Mouse (Mus musculus) liver, adult 2 months (tissue): ENCODE results near the gene Acp5. TPM values are rescaled to one million over a fixed set of nuclear protein-coding genes. Genes with fewer than 3 reads are reported as not detected.

Experiments used
- DNase-seq: peaks from one replicate; pipeline ENCODE4 v3.0.0-alpha.2; 2011; ENCODE audit warnings: low read depth, low spot score; ENCODE audit errors: extremely low read depth
- H3K27ac ChIP-seq: fragments of 200-500 bp; replicated peaks from 2 replicates; pipeline ENCODE4 v1.5.1; 2012; ENCODE audit warnings: low read depth, mild to moderate bottlenecking, control low read depth, inconsistent platforms, low read length; ENCODE audit not compliant: insufficient read depth
- H3K27me3 ChIP-seq: fragments of 200-500 bp; 2 replicates; pipeline ENCODE4 v1.6.1; 2012; ENCODE audit warnings: mild to moderate bottlenecking, moderate library complexity, low read length, inconsistent platforms; ENCODE audit not compliant: control insufficient read depth, insufficient read depth
- H3K36me3 ChIP-seq: fragments of 200-500 bp; 2 replicates; pipeline ENCODE4 v1.6.1; 2012; ENCODE audit warnings: low read length, inconsistent platforms; ENCODE audit not compliant: control insufficient read depth, insufficient read depth
- H3K4me1 ChIP-seq: fragments of 200-500 bp; 2 replicates; pipeline ENCODE4 v1.6.1; 2011; ENCODE audit warnings: low read length; ENCODE audit not compliant: control insufficient read depth, insufficient read depth
- H3K4me3 ChIP-seq: fragments of 200-500 bp; 2 replicates; pipeline ENCODE4 v1.5.1; 2011; ENCODE audit warnings: low read depth, mild to moderate bottlenecking, control low read depth, low read length, moderate library complexity; ENCODE audit not compliant: insufficient read depth
- H3K79me2 ChIP-seq: fragments of 200-500 bp; 2 replicates; pipeline ENCODE4 v1.6.1; 2012; ENCODE audit warnings: inconsistent platforms, mild to moderate bottlenecking, low read length, moderate library complexity; ENCODE audit not compliant: control insufficient read depth, insufficient read depth
- H3K9ac ChIP-seq: fragments of 200-500 bp; 2 replicates; pipeline ENCODE4 v1.6.1; 2012; ENCODE audit warnings: low read depth, mild to moderate bottlenecking, control low read depth, inconsistent platforms, low read length
- CTCF ChIP-seq: fragments of 200-500 bp; IDR thresholded peaks from 2 replicates; pipeline ENCODE4 v1.5.1; 2011; ENCODE audit warnings: low read depth, low read length, control low read depth
- POLR2A ChIP-seq: fragments of 200-500 bp; IDR thresholded peaks from 2 replicates; pipeline ENCODE4 v1.6.1; 2011; ENCODE audit warnings: low read length, control low read depth; ENCODE audit not compliant: insufficient read depth; ENCODE audit errors: extremely low read depth
- WGBS: fragments of 180-500 bp; shearing (Covaris S2); methylation state at CpG from one replicate; pipeline ENCODE4 v1.1.7; 2018; 5-methylcytosine and 5-hydroxymethylcytosine counted together
- polyA plus RNA-seq: library from polyadenylated mRNA; depleted of rRNA; stranded (reverse); fragments of >200 nt; gene quantifications from 2 replicates; pipeline ENCODE4 v1.2.3, GENCODE M21; 2012
- total RNA-seq: library from RNA; depleted of rRNA; stranded (reverse); fragments of >200 nt; gene quantifications from 2 replicates; pipeline ENCODE4 v1.2.3, GENCODE M21; 2014

Gene Acp5
- total and polyA plus RNA-seq, 2 experiments, result 93.6 to 211 TPM

DNA sequence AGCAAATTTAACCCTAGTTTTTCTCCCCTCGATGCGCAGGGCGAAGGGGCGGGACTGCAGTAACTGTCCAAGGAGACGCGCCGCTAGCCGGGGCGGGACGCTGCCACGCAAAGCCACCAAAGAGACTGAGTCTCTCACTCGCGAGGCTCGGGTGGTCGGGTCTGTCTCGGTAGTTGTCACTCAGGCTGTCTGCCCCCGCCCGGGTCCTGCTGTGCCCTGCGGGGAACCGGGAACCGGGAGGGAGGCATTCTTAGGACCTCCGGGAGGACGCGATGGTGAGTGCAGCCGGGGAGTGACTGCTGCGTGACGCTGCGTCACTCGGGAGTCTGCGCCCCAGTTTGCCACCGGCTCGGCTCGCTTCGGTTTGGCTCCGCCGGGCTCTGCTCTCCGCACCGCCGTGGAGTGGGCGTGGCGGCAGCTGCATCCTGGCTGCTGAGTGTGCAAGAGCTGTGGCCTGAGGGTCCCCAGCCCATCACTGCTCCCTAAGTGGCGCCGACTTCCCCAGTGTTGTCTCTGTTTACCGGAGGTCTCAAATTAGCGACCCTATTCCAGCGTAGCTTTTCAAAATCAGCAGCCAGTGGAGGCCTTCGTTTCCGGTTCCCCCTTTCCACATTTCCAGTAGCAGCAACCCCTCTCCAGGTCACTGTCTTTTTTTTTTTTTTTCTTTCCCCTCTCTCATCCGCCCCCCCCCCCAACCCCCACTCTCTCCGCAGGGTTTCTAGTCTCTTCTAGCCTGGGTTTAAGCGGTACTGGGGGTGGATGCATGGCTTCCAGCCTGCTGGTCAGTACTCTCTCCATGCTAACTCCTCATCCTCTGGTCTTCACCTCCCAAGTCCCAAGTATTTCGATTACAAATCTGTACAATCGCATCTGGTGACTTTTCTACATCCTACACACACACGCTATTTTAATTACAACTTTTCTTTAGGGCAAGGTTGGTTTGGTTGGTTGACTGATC is 29.5 kb upstream of the Acp5 start:
- TF ChIP-seq POLR2A (no peak), CTCF (no peak)
- Histone ChIP-seq H3K4me1 (peaks cover 5% of the 10 kb centered on the region), H3K27ac (no peak overlapping the region), H3K9ac (peak overlapping the region; percentile 76), H3K36me3 (no peaks in the 10 kb centered on the region), H3K79me2 (no peaks in the 10 kb centered on the region), H3K4me3 (peak overlapping the region; percentile 73), H3K27me3 (no peaks in the 10 kb centered on the region)
- 6% methylated on average over 53 of the region's 54 CpGs for WGBS
- no peak for DNase-seq

DNA sequence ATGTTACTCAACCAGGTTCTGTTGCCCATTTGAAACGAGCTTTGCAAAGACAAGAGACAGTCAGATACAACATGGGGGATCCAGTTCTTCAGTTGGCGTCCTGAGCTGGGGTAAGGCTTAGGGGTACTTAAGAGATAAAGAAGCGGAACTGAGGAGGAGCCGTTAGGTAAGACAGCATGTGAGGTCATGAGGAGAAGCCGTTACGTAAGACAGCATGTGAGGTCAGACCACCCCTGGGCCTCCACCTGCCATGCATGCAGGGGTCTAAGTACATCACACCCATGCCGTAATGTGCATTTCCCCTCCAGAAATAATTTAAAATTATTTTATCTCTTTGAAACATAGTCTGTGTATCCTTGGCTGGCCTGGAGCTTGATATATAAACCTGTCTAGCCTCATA is 27.4 kb upstream of the Acp5 start:
- Histone ChIP-seq H3K27me3 (no peaks in the 10 kb centered on the region), H3K4me1 (peaks cover 5% of the 10 kb centered on the region), H3K27ac (no peak overlapping the region), H3K9ac (no peak overlapping the region), H3K79me2 (no peaks in the 10 kb centered on the region), H3K36me3 (no peaks in the 10 kb centered on the region), H3K4me3 (no peak overlapping the region)
- no peak for DNase-seq
- 94% methylated on average over 7 of the region's 7 CpGs for WGBS
- no peak for TF ChIP-seq CTCF
- no peak for TF ChIP-seq POLR2A

DNA sequence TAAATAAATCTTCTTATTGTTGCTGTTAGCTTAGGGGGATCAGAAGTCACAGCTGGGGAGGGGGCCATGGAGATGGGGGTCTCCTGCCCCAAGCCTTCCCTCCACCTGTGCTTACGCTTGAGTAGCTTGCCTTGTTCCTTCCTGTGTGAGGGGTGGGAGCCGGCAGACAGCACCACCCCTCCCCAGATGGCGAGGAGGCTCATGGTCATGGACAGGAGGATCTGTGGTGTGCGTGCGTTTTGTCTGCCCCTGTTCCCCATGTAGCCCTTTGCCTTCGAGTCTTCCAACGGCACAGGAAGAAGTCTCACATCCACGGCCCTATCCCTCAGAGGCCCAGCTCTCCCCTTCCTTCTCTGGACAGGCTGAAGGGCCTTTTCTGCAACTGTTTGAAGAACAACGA is 26.8 kb upstream of the Acp5 start:
- H3K36me3 ChIP-seq, result no peaks in the 10 kb centered on the region
- peaks cover 9% of the 10 kb centered on the region for H3K4me1 ChIP-seq
- TF ChIP-seq CTCF (no peak), POLR2A (no peak)
- H3K9ac ChIP-seq, result no peak overlapping the region
- no peak overlapping the region for H3K27ac ChIP-seq
- H3K4me3 ChIP-seq, result no peak overlapping the region
- WGBS, result 86% methylated on average over 9 of the region's 9 CpGs
- no peak for DNase-seq
- H3K27me3 ChIP-seq, result no peaks in the 10 kb centered on the region
- no peaks in the 10 kb centered on the region for H3K79me2 ChIP-seq

DNA sequence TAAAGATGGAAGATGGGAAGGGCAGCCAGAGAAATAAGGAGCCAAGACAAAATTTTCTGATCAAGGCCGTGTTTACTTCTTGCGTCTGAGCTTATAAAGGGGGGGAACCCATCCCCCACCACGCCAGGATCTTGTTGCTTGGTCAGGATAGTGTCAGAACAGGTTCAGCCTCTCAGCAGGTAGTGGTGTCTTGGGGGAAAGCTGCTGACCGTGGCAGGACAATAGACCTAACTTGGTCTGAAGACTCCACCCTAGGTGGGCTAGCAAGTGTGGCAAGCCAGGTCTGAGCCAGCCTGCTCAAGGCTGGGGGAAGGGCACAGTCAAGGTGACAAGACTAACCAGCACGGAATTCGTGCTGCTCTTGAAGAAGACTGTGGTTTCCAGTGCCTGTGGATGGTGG is 25.8 kb upstream of the Acp5 start:
- no peaks in the 10 kb centered on the region for H3K36me3 ChIP-seq
- TF ChIP-seq POLR2A (no peak), CTCF (no peak)
- DNase-seq, result no peak
- no peaks in the 10 kb centered on the region for H3K27me3 ChIP-seq
- no peak overlapping the region for H3K4me3 ChIP-seq
- H3K4me1 ChIP-seq, result peaks cover 9% of the 10 kb centered on the region
- H3K79me2 ChIP-seq, result no peaks in the 10 kb centered on the region; the same call in 1 of the 2 replicates
- WGBS, result 69% methylated on average over 6 of the region's 6 CpGs
- no peak overlapping the region for H3K9ac ChIP-seq
- H3K27ac ChIP-seq, result no peak overlapping the region

DNA sequence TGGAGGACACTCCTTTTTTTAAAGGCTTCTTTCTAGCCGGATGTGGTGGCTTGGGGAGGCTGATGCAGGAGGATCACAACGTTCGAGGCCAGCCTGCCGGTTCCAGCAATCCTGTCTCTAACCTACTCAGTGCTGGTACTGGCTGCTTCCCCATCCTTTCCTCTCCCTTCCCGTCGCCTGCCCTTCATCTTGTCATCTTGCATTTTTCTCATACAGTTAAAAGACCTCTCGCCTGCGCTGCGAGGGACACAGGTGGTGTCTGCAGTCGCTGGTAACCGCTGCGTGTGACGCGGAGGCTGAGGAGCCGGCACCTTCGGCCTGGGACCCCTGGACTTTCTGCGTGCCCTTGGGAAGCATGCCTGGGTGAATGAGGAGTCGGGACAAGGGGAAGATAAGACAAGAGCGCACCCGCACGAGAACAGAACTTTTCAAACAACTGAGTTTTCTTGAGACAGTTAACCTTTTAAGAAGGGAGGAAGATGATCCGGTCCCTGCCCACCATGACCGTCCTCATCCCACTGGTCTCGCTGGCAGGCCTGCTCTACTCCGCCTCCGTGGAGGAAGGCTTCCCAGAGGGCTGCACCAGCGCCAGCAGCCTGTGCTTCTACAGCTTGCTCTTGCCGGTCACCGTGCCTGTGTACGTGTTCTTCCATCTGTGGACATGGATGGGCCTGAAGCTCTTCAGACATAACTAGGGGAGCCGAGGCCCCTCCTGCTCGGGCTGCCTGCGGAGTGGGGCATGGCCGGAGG is 22.2 kb upstream of the Acp5 start:
- Histone ChIP-seq H3K4me1 (peaks cover 6% of the 10 kb centered on the region; the same call in 1 of the 2 replicates), H3K27me3 (no peaks in the 10 kb centered on the region), H3K4me3 (no peak overlapping the region; the same call in 1 of the 2 replicates), H3K27ac (no peak overlapping the region), H3K36me3 (no peaks in the 10 kb centered on the region), H3K9ac (peak overlapping the region; percentile 84), H3K79me2 (no peaks in the 10 kb centered on the region; the same call in 1 of the 2 replicates)
- 78% methylated on average over 34 of the region's 34 CpGs for whole genome bisulfite sequencing
- no peak for DNase-seq
- no peak for TF ChIP-seq POLR2A
- TF ChIP-seq CTCF, result no peak
